Mouse (Mus musculus) ZHBTc4 (cell line): Measurements from ENCODE around the gene Crtc3.

ENCODE experiments used
- DNase-seq: peaks from one replicate; pipeline ENCODE4 v3.0.0-alpha.2; 2011; ENCODE audit warnings: low read depth, low spot score

Gene Crtc3

DNA sequence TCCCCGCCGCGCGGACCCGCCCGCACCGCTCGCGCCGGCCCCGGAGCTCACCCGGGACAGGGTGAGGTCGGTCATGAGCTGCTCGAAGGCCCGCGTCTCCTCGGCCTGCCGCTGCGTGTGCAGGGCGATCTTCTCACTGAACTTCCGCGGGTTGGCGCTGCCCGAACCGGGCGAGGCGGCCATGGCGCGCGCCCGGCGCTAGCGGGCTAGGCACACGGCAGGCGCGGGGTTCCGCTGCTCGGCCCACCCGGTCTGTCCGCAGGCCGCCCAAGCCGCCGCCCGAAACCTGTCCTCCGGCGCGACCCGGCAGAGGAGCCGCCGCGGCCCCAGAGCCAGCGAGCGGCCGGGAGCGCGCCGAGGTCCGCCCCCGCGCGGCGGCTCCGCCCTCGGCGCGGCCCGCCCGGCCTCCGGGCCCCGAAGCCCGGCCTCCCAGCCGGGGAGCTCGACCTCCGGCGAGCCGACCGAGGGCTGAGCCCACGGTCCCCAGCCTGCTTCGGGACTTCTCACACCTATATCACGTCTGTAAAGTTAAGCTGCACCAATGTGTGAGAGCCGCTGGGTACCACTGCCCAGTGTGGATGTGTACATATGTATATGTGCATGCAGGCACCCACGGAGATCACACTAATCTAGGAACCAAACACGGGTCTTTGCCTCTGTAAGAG is at the start of gene Crtc3:
Gene Crtc3, minus strand, starts transcription at position 322 of the 665 bp plus-strand sequence.
- DNase-seq: peak; percentile 68

GRCm38 (mm10) chr7:80736199-80736598 is 47.5 kb upstream of the Crtc3 start:
- DNase-seq: no peak

GRCm38 (mm10) chr7:80732986-80733385 is 44.3 kb upstream of the Crtc3 start:
- DNase-seq: no peak

- peak; percentile 70 for DNase-seq
Observed at GRCm38 (mm10) chr7:80729662-80730061, 41.0 kb upstream of the Crtc3 start.

DNA sequence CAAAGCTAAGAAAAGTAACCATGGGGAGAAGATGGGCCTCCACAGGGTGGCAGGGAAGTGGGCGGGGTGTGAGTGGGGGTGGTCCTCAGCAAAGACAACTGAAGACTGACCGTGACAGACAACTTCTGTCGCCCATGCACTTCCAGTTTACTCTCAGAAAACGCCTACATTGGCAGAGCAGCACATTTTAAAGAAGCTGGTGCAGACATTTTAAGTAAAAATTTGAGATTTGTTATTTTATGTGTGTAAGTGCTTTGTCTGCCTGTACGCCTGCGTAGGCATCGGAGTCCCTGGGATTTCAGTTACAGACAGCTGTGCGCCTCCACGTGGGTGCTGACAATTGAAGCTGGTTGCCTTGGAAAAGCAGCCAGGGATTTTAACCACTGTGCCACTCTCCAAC is 32.4 kb upstream of the Crtc3 start:
- no peak for DNase-seq

DNA sequence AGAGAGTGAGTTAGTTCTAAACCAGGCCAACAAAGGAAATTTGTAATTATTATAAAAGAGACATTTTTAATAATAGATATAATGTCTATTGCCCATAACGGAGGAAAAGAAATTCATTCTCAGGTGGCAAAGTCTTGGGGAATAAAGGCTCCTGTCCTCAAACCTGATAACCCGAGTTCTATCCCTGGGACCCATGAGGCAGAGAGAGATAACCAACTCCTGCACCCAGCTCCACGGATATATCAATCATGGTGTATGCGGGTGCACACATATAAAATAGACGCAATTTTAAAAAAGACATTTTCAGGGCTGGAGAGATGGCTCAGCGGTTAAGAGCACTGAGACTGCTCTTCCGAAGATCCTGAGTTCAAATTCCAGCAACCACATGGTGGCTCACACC is 30.9 kb upstream of the Crtc3 start:
- no peak for DNase-seq

- no peak for DNase-seq
Observed at GRCm38 (mm10) chr7:80719038-80719437, 30.4 kb upstream of the Crtc3 start.

- DNase-seq: no peak
Observed at GRCm38 (mm10) chr7:80718471-80718870, 29.8 kb upstream of the Crtc3 start.

DNA sequence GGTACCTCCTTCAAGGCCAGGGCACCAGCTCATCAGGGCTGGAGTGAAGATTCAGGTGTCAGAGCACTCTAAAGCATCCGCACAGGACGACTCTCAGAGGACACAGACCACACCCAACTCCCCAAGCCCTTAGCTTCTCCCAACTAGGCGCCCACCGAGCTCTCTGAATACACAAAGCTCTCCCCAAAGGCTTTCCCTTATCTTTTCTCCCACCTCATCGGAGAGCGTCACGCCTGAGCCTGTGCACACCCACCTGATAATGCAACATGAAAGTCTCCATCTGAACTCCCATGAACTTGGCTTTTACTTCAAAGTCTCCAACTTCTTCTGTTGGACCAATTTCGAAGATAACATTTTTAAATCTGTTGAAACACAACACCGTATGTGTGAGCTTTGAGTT is 28.1 kb upstream of the Crtc3 start:
- DNase-seq: no peak

GRCm38 (mm10) chr7:80715306-80715705 is 26.6 kb upstream of the Crtc3 start:
- DNase-seq: no peak

DNA sequence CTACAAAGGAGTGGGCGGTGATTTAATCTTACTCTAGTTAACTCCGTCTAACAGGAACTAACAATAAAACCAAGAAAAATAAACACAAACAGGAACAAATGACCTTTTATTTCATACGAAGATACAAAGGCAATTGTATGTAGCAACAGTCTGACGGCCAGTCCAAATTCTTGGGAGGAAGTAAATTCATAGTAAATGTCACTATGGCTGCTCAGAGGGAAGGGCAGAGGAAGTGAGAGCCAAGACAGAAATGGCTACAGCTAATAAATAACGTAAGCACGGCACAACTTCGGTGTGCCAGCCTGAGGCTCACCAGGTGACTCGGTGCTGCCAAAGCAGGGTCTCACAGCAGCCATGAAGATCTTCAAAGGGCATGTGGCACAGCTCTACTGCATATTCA is 22.8 kb upstream of the Crtc3 start:
- no peak for DNase-seq

GRCm38 (mm10) chr7:80710333-80710732 is 21.7 kb upstream of the Crtc3 start:
- no peak for DNase-seq

DNA sequence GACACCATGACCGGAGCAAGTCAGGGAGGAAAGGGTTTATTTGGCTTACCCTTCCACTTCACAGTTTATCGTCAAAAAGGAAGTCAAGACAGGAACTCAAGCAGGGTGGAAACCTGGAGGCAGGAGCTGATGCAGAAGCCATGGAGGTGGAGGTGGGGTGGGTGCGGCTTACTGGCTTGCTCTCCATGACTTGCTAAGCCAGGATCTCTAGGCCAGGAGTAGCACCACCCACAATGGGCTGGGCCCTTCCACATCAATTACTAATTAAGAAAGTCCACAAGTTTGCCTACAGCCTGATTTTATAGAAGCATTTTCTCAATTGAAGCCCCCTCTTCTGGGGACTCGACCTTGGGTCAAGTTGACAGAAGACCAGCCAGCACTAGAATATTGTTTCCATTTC is 15.4 kb upstream of the Crtc3 start:
- DNase-seq: no peak

- DNase-seq: peak; percentile 62
Observed at GRCm38 (mm10) chr7:80702510-80702909, 13.8 kb upstream of the Crtc3 start.

DNA sequence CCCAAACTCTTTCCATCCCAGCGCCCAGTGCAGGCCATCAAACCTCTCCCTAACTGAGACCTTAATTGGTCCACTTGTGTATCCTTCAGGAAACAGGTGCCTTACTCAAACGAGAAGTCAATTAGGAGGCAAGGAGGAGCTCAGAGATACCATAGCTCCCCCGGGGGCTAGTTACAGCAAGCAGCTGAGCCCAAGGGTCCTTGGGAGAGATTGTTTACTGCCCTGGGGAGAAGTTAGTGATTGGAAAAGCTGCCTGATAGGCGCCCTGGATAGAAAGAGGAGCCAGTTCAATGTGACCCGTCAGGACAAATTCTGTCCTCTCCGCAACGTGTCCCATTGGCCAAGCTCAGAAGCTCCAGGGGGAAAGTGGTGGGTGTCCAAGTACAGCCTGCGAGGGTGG is 11.0 kb upstream of the Crtc3 start:
- no peak for DNase-seq

- DNase-seq: no peak
Observed at GRCm38 (mm10) chr7:80698940-80699339, 10.3 kb upstream of the Crtc3 start.

DNA sequence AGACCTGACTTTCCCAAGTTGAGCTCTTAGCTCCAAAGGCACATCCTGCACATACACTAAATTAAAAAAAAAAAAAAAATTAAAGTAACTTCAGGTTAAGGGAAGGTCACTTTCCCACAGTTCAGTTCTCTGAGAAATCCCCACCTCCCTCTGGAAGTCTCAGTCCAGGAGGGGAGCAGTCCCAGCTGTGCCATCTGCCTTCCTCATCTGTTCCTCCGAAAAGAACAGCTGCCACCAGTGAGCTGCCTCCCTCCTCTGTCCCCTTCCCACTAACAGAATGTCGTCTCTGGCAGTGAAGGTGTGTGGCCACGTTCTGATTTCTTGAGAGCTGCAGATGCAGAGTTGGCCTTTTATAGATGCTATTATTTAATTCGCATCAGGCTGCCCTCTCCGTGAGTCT is 9.2 kb upstream of the Crtc3 start:
- no peak for DNase-seq

DNA sequence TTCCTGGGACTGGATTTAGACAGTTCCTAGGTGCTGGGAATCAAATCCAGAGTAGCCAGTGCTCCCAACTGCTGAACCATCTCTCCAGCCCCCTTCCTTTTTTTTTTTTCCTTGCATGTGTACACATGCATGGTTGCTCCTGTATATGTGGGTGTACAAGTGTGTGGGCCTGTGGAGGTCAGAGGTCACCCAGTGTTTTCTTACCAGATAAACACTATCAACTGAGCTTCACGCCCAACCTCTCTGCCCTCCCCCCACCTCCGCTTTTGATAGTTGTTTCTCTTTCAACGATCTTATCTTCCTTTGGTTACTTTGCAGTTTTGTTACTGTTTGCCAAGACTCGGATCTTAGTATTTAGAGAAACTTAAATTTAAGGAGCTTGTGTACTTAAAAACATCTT is 8.2 kb upstream of the Crtc3 start:
- no peak for DNase-seq

DNA sequence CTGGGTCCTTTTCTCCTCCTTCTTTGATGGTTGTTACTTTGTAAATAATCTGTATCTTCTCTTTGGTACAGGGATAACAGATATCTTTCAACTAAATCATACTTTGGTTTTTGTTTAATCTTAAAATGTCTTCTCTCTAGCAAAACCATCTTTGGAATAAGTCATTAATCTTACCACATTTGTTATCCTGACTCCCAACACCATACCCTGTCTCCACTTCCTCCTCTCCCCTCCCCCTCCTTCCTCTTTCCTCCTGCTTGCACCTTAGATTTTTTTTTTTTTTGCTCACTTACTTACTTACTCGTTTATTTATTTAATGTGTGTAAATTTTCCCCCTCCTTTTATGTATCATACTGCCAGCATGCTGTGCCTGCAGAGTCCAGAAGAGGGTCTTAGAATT is 7.7 kb upstream of the Crtc3 start:
- DNase-seq: no peak

DNA sequence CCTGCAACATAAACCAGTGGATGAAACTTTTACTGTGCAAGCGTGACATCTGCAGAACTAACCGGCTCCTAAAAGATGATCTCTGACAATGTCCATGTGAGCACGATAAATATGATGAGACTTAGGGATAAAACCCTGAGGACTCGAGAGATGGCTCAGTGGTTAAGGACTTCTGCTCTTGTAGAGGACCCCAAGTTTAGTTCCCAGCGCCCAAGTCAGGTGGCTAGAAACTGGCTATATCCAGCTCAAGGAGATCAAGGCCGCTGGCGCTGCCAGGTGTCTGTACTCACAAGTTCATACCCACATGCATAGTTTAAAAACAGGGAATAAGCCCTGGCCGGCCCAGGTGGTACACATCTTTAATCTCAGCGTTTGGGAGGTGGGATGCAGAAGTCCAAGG is 3.8 kb upstream of the Crtc3 start:
- DNase-seq: no peak

DNA sequence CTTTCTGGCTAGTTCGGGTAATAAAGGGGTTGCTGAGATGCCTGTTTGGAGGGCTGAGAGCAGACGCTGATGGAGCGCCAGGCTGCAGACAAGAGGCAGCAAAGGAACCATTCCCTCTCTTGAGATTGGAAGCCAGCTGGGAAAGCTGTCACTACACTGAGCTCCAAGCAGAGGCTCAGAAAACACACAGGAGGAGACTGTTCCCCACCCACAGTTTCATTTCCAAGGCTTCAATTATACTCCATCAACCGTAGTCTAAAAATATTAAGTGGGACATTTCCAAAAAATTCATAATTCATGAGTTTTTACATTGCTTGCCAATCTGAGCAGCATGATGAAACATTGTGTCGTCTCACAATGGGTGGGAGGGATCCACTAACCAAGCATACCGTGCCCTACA is 2.5 kb upstream of the Crtc3 start:
- no peak for DNase-seq

DNA sequence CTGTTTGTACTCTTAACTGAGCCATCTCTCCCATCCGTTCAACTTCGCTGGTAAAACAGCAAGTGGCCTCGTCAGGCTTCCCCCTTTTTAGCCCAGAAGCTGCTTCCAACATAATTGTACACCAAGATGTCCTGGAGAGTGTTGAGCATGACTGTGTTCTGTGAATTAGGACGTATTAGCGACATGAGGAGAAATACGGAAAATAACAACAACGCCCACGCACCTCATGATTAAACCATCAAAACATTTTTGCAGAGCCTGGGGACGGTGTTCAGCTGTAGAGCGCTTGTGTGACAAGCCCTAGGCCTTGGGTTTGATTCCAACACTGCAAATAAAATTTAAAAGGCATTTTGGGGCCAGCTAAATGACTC is 529 bp upstream of the Crtc3 start:
- DNase-seq: no peak

DNA sequence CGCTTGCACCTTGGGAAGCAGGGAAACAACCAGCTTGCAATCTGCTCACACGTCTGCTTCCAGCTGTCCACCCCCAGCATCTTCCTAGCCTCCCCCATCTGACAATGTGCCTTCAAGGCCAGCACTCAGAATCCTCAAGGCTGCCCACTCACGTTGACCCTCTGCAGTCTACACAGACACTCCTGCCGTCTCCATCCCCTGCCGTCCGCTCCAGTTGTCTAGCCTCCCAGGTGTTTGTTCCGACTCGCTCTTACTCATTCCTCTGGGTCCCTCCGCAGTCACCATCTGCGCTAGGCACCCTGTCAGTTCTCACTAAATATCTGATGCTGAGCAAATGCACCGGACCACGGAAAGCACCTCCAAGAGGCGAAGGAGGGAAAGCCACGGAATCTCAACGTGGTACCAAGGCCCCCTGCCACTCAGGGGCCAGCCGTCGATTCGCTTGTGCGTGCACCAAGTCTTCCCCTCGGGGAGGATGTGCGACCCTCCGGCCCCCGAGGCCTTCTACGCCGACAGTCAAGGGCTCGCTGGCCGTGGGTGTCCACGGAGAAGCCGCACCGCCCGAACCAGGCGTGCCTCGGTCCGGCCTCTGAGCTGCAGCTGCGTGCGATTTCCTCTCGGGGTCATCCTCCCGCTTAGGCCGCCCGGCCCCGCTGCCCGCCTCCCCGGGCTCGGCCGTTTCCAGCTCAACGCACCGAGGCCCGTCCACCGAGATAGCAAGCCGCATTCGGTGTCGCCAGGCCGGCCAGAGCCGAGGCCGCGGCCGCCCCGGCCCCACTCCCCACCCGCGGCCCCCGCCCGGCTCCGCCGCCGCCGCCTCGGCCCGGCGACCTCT is 739 bp downstream of the Crtc3 start:
- peak; percentile 74 for DNase-seq
